Mouse (Mus musculus): Measurements from ENCODE around the gene Rab21.

- TF ChIP-seq GATA1 (IDR thresholded peaks at IDR 0.05; ENCODE audit: borderline replicate concordance, low read length) (no peak), FLI1 (IDR thresholded peaks at IDR 0.05; ENCODE audit: low read length) (no peak)
Observed at GRCm38 (mm10) chr10:115350810-115351397, 35.5 kb upstream of the Rab21 start.
